In the genomic region with DNA sequence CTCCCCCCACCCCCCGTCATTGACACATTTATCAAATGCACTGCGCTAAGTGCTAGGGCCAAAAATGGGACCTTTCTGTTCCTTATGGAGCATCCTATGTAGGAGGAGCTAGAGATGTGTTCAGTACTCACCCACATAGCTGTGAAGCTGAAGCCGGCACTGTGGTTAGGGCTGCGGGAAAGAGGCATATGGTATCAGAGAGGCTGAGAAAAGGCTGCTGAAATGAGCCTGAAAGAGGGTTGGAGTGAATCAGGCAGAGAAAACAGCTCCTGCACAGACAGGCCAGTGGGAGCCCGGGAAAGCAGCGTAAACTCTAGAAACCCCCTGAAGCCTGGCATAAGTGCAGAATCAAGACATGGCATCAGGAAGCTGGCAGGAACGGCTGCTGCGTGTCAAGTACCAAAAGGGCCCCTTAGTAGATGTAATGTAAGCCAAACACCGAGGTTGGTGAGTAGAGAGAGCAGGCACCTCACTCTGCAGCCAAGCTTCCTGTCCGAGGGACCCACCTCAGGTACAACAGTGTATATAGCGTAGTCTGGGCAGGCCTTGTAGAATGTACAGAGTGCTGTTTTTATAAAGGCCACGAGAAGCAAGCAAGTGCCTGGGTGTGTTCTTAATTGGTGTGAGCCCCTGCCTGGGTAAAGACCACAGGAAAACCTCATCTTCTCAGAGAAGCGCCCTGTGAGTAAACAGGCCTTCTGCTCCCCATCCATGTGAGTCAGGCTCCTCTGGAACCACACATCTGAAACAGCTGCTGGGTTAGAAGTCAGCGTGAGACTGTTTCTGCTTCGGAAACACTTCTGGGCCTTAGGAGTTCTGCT, we compare ENCODE assay signal across 8 mouse cellular contexts. TPM values are rescaled to one million over a fixed set of nuclear protein-coding genes. Genes with fewer than 3 reads are reported as not detected.
A peak's percentile ranks its signal among the peaks of the same experiment; 100 is the strongest.
DNase-seq lines count a peak whose midpoint lies in the region.

No protein-coding gene starts in this region.

- no peak overlapping the region for H3K4me3 ChIP-seq in embryonic facial prominence, embryonic 10.5 days

- H3K4me1 ChIP-seq in embryonic facial prominence, embryonic 10.5 days: peaks cover 28% of the 10 kb centered on the region

- H3K27me3 ChIP-seq in embryonic facial prominence, embryonic 10.5 days (replicated peaks; ENCODE audit: low read depth, poor library complexity, severe bottlenecking): no peaks in the 10 kb centered on the region

- intact Hi-C loops in left cerebral cortex, postnatal 4 days (cut with DNase I): no loop called here

- WGBS in embryonic facial prominence, embryonic 10.5 days: 74% methylated on average over 15 of the region's 15 CpGs

- peak; percentile 59 for DNase-seq in left cerebral cortex, adult 11 months (ENCODE audit: low spot score)
- DNase-seq in left cerebral cortex, postnatal 4 days: no peak
- no peak for DNase-seq in embryonic facial prominence, embryonic 10.5 days (ENCODE audit: low spot score)
- DNase-seq in left cerebral cortex, adult 18-20 months (ENCODE audit: low spot score in 2 of 2): peak; percentile 57 to 75
- peak; percentile 61 for DNase-seq in right cerebral cortex, postnatal 25 days
- DNase-seq in urinary bladder, adult 2 months (ENCODE audit: low spot score): no peak
- no peak for DNase-seq in spleen, adult 12 weeks (ENCODE audit: low spot score)
- no peak for DNase-seq in heart, postnatal 4 days

- H3K36me3 ChIP-seq in embryonic facial prominence, embryonic 10.5 days (replicated peaks): no peaks in the 10 kb centered on the region

- H3K27ac ChIP-seq in embryonic facial prominence, embryonic 10.5 days (replicated peaks): peak overlapping the region; percentile 24; the same call in 1 of the 2 replicates

- no peaks in the 10 kb centered on the region for H3K9me3 ChIP-seq in embryonic facial prominence, embryonic 10.5 days

RNA-seq across cellular contexts. Expression of gene Arl6ip5, which starts 10.9 kb away (rescaled TPM):
- total RNA-seq in left cerebral cortex, postnatal 4 days (2021): 100 to 1,000 TPM; 150 to 152 TPM
- 30.0 and 34.7 TPM in 2 replicates for polyA plus RNA-seq in embryonic facial prominence, embryonic 10.5 days (2016; fragmentation: Nextera tagmentation; extraction: Ambion mirVana)
- total RNA-seq in left cerebral cortex, adult 18-20 months (2021): 100 to 1,000 TPM; 205 to 217 TPM
- 159 and 162 TPM in 2 replicates for polyA plus RNA-seq in urinary bladder, adult 2 months (2012; rRNA removed)
- 10 to 100 TPM; 94.2 to 95.1 TPM for total RNA-seq in heart, postnatal 4 days (2021)

RNA-seq across cellular contexts. Expression of gene Uba3, which starts 16.0 kb away (rescaled TPM):
- total RNA-seq in left cerebral cortex, postnatal 4 days (2021): 10 to 100 TPM; 75.9 to 78.9 TPM
- 83.7 and 88.7 TPM in 2 replicates for polyA plus RNA-seq in embryonic facial prominence, embryonic 10.5 days (2016; fragmentation: Nextera tagmentation; extraction: Ambion mirVana)
- total RNA-seq in left cerebral cortex, adult 18-20 months (2021): 10 to 100 TPM; 70.9 to 74.3 TPM
- polyA plus RNA-seq in urinary bladder, adult 2 months (2012; rRNA removed): 41.8 and 52.7 TPM in 2 replicates
- 10 to 100 TPM; 80.9 to 86.9 TPM for total RNA-seq in heart, postnatal 4 days (2021)

RNA-seq across cellular contexts. Expression of gene Lmod3, which starts 31.1 kb away (rescaled TPM):
- 1 to 10 TPM in 1 of 2 experiments, under 1 TPM in 1; 0.77 to 1.1 TPM for total RNA-seq in left cerebral cortex, postnatal 4 days (2021)
- polyA plus RNA-seq in embryonic facial prominence, embryonic 10.5 days (2016; fragmentation: Nextera tagmentation; extraction: Ambion mirVana): not detected in 2 replicates
- not detected for total RNA-seq in left cerebral cortex, adult 18-20 months (2021)
- polyA plus RNA-seq in urinary bladder, adult 2 months (2012; rRNA removed): 0.06 and 0.18 TPM in 2 replicates
- total RNA-seq in heart, postnatal 4 days (2021): 10 to 100 TPM; 47.8 to 48.0 TPM

RNA-seq across cellular contexts. Expression of gene Tmf1, which starts 42.5 kb away (rescaled TPM):
- total RNA-seq in left cerebral cortex, postnatal 4 days (2021): 10 to 100 TPM; 47.4 to 51.6 TPM
- polyA plus RNA-seq in embryonic facial prominence, embryonic 10.5 days (2016; fragmentation: Nextera tagmentation; extraction: Ambion mirVana): 26.6 and 30.1 TPM in 2 replicates
- total RNA-seq in left cerebral cortex, adult 18-20 months (2021): 10 to 100 TPM; 49.7 to 54.4 TPM
- polyA plus RNA-seq in urinary bladder, adult 2 months (2012; rRNA removed): 4.2 and 8.2 TPM in 2 replicates
- total RNA-seq in heart, postnatal 4 days (2021): 10 to 100 TPM; 34.1 to 35.3 TPM

Comparison
In these comparisons a context has a peak if more than half of its experiments do, and no peak if none do; other contexts are left out.
1. DNase-seq: peak in left cerebral cortex, adult 11 months (single experiment), left cerebral cortex, adult 18-20 months (2 of 2) and right cerebral cortex, postnatal 25 days (single experiment); none in left cerebral cortex, postnatal 4 days (single experiment), embryonic facial prominence, embryonic 10.5 days (single experiment), urinary bladder, adult 2 months (single experiment), spleen, adult 12 weeks (single experiment) and heart, postnatal 4 days (single experiment).
2. RNA of gene Lmod3, which starts 31.1 kb away (total RNA-seq): 47.8 to 48.0 TPM in heart, postnatal 4 days; 0.77 to 1.1 TPM in left cerebral cortex, postnatal 4 days and not detected in left cerebral cortex, adult 18-20 months; every median in the first group is over 10 times any median in the second.